Mouse (Mus musculus): Measurements from ENCODE around the gene Pde6h.

GRCm38 (mm10) chr6:136892002-136892401 is 31.6 kb upstream of the Pde6h start:
- TF ChIP-seq ZMIZ1 (IDR thresholded peaks at IDR 0.05; ENCODE audit: low read depth, low read length) = no peak
- TF ChIP-seq POLR2A (IDR thresholded peaks at IDR 0.05; ENCODE audit: control insufficient read depth in 1 of 2, insufficient read depth in 1 of 2, low read depth in 1 of 2, low read length in 2 of 2, poor library complexity in 1 of 2) = no peak
- TF ChIP-seq GATA1 (IDR thresholded peaks at IDR 0.05; ENCODE audit: low read depth, low read length) = no peak
- TF ChIP-seq CTCF (IDR thresholded peaks at IDR 0.05 in 2 of 3, conservative IDR thresholded peaks at IDR 0.05 in 1 of 3; ENCODE audit: control insufficient read depth in 1 of 3, insufficient read depth in 1 of 3, low read depth in 2 of 3, low read length in 3 of 3, poor library complexity in 1 of 3, severe bottlenecking in 1 of 3) = no peak
- no peak for TF ChIP-seq TBP (IDR thresholded peaks at IDR 0.05; ENCODE audit: low read depth, low read length)

All from MEL (cell line).